Mouse (Mus musculus) yolk sac, embryonic 10.5 days (tissue): ENCODE results near the gene Ippk.

Experiments
- DNase-seq: peaks from one replicate; pipeline ENCODE4 v3.0.0-alpha.2; 2017; ENCODE audit warnings: low spot score

Gene Ippk

DNA sequence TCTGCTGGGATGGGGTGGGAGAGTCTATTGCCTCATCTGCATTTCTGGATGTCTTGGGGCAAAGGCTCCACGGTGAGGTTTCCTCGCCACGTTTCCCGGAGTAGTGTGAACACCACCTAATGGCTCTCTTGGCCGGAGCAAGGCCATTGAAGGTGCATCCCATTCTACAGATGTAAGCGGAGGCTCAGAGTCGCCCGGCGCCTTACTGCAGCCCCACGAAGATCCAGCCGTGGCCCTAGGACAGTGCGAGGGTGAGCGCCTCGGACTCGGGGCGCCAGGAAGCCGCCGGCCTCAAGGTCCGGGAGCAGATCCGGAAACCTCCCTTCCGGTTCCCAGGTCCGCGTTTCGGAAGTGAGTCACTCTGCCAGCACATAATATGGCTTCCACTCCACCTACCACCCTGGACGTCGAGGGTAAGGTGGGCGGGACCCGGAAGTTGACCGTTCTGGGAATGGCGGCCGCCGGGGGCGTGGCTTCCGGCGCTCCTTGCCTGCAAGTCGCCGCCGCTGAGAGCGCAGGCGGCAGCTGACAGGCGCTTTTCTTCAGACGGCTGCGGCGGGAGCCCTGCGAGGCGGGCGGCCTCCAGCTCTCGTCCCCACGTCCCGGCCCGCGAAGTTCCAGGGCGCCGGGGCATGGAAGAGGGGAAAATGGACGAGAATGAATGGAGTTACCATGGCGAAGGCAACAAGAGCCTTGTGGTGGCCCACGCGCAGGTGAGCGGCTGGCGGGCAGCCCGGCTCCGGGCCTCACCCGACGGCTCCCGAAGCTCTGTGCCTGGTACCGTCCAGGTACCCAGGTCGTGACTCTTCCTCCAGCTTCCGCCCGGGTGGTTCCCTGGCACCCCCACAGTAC lies at the start of gene Ippk:
Gene Ippk, plus strand, starts transcription at position 496 of the 852 bp plus-strand sequence.
- peak; percentile 99 for DNase-seq

DNA sequence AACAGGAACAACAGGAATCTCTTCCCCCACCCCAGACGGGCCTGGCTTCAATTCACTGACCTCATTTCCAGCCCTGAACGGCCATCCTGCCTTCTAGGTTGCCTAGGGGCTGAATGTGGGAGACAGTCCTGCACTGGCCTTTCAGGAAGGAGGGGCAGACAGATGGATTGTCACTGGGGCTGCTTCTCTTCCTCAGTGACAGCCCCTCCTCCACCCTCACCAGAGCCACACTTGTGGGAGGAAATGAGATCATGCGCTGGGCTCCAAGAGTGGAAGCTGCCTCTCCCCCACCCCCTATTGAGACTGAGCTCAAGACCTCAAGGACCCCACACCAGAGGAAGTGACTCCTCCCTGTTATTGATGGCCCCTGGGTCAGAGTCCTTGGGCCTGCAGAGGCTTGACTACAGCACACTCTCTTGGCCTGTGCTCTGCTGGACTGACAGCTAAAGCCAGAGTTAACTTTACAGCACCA lies 49.6 kb upstream of the Ippk start:
- DNase-seq = peak; percentile 88

DNA sequence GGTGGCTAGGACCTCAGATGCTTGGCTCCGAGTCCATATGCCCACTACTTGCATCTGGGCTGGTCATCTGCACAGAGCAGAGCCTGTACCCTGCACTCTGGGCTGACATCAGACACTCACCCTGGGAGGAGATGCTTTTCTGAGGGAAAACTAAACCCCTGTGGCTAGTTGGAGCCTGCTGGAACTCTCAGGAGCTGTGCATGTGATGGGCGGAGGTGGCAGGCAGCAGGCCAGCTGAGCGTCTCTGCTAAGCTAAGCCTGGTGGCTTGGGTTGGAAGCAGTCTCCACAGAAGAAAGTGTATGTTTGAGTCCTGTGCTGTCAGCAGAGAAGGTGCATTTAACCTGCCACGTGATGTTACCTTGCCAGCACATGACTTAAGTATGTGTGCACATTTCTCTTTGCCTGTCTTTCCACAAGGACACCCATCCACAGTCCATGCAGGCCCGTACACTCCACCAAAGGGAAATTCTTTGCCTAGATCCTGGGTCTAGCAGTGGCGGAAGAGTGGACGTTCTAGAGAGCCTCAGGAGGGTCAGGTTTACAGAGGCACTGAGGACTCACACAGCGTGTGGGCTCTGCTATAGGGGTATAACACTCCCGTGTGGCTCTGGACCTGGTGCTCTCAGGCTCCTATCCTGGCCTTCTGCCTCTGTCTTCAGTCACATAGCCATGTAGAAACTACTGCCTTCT lies 48.5 kb upstream of the Ippk start:
- peak; percentile 27 for DNase-seq

DNA sequence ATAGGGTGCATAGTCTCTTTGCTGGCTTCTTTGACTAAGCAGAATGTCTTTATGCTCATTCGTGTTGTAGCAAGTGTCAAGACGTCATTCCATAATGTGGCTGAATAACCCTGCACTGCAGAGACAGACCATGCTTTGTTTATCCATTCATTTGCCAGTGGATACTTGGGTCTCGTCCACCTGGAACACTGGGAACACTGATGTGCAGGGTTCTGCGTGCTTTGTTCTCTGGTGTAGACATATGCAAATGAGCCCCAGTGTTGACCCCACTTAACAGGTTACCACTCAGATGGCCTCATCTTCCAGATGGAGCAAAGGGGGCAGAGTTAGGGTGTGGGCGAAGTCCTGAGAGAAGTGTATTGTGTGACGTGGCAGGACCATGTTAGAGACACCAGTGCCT lies 46.7 kb upstream of the Ippk start:
- DNase-seq = no peak

DNA sequence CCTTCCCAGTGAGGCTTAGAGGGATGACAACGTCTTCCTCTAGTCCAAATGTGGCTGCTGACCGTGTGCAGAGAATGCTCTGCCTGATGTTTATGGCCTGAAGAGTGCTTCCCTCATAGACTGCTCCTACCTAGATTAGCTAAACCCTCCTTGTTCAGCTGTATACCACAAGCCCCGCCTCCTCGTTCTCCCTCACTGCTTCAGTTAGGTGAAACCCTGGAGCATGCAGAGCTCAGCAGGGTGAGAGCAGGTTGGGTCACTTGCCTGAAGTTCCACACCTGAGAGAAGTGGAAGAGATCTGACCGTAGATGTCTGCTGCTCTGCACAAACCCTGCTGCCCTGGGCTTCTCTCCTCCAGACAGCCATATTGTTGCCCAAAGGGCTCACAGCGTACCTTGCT lies 46.3 kb upstream of the Ippk start:
- no peak for DNase-seq

DNA sequence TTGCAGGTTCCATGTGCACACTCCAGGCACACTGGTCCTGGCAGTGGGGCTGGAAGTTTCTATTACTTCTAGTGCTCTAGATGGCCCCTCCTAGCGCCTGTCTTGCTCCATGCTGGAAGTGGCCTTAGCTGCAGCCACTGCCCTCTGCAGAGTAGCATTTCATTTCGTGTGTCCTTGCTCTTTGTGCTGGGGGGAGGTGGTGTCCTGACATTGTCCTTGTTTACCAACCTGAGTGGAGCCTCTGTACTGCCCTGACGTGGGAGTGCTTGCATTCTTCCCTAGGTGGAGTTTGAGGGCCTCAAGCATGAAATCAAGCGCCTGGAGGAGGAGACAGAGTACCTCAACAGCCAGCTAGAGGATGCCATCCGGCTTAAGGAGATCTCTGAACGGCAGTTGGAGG lies 43.4 kb upstream of the Ippk start:
- no peak for DNase-seq

DNA sequence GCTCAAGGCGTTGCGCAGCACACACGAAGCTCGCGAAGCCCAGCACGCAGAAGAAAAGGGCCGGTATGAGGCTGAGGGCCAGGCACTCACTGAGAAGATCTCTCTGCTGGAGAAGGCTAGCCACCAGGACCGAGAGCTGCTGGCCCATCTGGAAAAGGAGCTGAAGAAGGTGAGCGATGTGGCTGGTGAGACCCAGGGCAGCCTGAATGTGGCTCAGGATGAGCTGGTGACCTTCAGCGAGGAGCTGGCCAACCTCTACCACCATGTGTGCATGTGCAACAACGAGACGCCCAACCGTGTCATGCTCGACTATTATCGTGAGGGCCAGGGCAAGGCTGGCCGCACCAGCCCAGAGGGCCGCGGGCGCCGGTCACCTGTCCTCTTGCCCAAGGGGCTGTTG lies 41.7 kb upstream of the Ippk start:
- DNase-seq = no peak

DNA sequence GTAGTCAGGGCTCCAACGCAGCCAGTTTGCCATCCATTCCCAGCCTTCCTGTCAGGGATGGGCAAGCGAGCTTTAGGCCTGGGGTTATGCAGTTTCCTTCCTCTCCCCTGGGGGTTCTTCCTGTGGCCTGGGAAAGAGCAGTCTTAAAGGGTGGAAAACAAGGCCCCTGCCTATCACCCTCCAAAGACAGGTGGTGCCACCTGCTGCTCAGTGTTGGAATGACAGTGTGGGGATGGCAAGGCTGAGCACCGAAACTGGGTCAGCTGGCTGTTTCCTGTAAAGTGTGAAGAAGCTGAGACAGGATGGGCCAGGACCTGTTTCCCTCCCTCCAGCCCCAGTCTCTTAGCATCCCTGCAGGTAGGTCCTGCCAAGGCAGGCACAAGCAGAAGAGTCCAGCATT lies 39.8 kb upstream of the Ippk start:
- peak; percentile 68 for DNase-seq

DNA sequence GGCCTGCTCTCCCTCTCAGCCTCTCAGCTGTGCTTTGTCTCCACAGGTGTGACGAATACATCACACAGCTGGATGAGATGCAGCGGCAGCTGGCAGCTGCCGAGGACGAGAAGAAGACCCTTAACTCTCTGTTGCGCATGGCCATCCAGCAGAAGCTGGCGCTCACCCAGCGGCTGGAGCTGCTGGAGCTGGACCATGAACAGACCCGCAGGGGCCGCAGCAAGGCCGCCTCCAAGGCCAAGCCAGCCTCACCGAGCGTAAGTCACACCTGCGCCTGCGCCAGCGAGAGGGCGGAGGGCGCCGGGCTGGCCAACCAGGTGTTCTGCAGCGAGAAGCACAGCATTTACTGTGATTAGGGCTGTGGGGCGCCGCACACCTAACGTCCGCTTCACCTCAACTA lies 38.1 kb upstream of the Ippk start:
- DNase-seq = no peak

DNA sequence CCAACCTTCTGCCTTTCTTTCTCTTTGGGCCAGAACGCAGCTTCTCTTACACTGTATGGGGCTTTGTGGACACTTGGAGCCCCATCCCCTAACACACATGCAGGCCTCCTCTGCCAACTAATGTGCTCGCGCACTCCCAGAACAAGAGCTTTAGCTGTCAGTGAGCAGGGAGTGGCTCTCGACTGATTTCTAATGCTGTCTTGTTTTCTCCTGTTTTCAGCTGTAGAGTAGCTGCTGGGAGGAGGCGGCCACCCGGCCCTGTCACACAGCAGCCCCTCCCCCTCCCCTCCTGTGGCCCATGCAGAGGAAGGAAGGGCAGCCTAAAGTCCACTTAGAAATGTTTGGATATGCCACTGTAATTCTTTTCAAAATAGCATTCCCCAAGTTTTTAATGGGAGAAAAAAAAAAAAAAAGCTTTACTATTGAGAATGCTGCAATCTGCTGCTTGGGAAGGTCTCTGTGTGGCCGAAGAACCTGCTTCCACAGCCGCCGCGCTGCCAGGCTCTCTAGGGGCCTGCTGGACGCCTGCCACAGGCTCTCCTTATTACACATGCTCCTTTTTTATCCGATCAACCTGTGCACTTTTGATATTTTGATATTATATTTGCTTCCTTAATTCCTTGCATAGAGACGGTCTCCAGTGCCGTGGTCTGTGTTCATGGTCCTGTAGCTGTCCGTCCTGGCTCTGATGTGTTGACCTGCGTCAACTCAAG lies 36.1 kb upstream of the Ippk start:
- DNase-seq = peak; percentile 32

DNA sequence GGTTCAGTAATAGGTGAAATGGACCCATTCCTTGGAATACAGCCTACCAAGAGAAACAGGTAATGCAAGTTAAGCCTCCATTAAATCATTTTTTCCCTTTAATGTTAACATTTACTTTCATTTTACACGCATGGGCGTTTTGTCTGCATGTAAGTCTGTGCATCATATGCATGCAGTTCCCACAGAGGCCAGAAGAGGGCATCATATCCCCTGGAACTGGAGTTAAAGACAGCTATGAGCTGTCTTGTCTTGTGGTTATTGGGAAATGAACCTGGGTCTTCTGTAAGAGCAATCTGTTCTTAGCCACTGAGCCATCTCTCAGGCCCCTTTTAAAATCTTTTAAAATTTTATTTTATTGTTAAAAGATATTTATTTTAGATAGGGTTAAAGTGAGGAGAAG lies 29.7 kb upstream of the Ippk start:
- DNase-seq = no peak

DNA sequence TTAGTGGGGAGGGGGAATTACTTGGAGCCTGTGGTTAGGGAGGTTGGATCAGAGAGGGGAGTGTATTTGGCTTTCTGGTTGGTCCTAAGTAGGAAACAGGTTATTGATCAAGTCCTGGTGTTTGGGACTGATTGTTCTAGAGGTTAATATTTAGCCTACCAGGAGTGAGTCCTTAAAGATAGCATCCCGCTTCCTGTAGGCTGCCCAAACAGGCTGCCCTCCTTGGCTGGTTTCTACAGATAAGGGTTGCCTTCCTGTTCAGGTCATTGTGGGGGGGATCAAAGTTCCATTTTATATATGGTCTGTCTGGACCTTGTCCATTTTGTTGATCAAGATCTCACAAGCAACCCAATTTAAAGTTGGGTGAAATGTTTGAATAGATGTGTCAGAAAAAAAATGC lies 27.5 kb upstream of the Ippk start:
- peak; percentile 52 for DNase-seq

DNA sequence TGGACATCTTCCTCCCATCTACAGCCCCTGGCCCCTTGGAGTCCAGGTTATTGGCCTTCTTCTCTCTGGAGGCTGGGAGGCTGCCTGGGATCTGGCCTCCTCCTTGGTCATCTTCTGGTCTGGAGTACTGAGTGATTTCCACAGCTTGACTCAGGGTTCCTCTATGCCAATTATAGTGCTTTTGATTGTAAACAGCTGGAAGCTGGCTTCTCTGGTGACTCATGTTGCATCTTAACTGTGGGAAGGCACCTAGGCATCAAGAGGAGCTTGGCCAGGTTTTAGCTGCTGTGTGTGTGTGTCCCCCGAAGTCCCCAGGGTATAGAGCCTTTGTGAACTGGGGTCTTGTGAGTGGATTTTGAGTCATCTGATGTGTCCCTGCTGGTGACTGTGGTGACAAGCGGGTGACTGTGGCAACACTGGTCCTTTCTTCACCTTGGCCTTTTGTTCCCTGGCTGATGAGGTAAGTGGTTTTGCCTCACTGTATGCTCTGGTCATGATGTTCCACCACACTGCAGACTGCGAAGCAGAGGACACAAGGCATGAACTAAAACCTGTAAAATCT lies 26.1 kb upstream of the Ippk start:
- no peak for DNase-seq

DNA sequence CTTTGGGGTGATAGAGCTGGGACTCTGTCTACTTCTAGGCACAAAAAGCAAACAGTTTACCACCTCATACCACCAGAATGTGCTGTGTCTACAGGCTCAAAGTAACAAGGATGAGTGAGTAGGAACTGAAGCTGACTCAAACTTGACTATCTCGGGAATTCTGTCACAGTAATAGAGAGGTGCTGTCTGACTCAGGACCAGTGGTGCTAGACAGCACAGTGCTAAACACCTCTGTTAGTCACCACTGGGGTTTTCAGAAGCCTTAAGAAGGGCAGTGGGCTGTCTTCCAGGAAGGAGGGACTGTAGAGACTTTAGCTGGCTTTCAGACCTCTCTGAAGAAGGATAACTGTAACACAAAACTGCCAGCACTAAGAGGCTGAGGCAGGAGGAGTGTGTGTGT lies 24.3 kb upstream of the Ippk start:
- no peak for DNase-seq

DNA sequence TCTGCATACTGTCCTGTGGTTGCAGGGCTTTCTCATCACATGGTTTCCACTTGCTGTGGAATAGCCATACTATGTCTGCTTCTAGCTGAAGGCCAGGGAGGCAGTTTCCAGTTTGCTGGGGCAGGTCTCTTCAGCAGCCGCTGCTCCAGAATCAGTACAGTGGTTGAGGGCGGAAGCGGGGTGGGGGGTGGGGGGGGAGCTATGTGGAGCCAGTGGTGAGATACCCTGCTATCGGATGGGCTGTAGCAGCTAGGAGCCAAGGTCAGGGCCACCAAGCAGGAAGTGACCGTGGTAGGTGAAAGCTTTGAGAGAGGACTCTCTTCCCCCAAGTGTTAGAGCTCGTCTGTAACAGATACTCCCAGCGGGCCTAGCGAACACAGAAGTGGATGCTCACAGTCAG lies 22.9 kb upstream of the Ippk start:
- DNase-seq = no peak

DNA sequence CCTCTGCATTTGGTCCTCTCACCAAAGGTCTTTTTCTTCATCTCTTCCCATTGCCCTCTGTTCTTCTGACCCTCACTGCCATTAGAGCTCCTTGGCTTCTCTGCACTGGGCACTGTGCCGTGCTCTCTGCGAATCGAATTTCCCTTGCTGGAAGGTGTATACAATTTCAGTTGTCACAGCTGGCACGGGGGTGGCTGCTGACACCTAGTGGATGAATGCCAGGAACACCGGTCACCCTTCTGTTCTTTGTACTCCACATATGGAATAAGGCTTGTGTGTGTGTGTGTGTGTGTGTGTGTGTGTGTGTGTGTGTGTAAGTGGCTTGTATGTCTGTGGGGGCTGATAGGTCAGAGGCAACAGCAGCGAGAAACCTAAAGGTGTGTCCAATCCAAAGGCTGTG lies 20.9 kb upstream of the Ippk start:
- DNase-seq = no peak

DNA sequence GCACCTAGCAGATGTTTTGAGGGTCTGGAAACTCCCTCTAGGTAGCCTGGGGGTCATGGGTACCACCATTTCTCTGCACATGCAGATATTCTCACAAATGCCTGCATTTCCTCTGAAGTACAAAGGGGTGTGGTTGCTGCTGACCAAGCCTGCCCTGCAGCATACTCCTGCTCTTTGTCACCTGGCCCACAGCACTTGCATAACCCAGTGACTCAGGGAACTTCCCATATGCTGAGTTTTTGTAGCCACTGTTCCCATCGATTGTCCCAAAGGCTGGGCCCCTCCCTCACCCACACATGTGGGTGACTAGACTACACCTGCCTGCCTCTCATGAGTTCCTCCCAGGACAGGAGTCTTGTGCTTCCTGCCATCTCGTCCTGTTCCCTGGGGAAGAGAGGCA lies 18.4 kb upstream of the Ippk start:
- no peak for DNase-seq

DNA sequence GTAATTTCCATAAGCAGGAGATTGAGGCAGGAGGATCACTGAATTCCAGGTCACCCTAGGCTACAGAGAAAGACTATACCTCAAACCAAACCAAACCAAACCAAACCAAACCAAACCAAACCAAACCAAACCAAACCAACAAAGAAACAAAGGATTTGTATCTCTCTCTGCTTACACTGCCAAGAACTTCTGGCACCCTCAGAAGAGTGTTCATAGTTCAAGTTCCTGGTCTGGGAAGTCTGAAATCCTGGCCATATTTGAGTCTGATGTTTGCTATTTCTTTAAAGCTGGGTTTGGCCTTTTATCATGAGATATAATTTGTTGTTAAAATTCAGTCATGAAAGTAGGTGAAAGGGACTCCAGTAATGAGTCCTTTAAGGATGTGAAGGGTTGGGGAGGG lies 13.3 kb upstream of the Ippk start:
- DNase-seq = no peak

DNA sequence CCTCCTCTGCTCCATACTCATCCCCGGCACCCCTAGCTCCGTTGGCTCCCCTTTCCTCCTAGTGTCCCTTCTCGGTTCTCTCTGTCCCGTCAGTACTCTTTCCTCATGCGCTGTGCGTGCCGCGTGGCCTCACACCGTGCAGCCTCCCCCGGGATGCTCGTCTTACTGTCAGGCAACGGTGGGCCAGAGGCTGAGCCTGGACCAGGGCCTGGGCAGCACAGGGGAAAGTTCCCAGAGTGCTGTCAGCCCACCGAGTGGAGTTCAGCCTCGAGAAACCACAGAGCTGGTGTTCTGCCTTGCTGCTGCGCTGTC lies 513 bp downstream of the Ippk start:
- DNase-seq = peak; percentile 51

DNA sequence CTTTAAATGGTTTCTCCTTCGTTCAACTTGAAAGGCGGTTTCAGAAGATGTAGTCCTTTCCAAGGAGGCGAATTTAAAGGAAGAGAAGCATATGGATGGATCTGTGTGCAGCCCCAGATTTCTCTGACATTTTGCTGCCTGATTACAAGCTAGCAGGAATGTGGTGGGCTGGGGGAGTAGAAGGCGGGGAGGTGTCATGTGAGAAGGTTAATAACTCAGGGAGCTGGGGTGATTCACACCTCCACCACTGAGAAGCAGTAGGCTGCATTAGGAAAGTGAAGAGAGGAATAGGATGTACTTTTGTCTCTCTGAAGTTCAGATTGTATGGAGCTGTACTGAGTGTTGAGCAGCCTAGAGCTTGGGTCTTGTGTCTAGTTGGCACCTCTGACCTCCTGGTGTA lies 910 bp downstream of the Ippk start:
- no peak for DNase-seq

DNA sequence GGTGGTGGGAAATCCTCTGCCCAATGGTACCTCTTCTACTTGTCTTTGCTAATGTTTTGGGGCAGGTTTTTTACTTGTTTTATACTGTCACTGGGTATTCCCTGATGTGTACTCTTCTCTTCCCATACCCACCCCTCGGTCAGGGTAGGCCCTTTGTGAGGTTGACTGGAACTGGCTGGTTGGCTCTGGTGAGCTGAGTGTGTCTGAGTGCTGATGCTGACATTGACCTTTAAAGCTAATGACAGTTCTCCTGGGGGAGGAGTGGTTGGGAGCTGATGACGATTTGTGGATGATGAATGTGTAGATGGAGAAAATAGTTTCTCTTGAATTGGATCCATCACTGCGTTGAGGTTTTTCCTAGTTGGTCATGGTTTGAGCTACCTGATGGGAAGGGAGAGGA lies 5.7 kb downstream of the Ippk start:
- DNase-seq = no peak

DNA sequence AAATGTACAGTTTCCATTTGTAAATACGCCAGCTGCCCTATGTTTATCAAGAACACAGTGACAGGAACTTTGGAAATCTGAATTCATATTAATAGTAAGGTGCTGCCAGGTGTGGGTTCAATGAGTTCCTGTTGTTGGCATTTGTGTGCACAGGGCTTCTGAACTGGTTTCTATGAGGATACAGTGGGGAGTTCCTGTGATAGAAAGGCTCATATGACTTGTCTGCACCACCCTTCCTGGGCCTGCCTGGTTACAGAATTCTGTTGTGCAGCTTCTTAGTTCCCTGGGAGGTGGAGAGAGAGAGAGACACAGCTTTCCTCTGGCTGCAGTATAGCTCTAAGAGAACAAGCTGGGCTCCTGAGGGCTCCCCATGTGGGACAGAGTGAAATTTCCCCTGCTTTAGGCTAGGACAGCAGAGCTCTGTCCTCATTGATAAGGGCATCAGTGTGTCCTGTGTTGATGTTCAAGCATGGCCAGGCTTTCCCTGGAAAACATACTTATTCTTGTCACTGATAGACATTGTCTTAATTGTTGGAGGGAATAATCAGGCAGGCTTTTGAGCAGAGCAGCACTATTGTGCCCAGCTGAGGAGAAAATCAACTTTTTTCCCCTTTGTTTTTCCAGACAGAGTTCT lies 7.1 kb downstream of the Ippk start:
- no peak for DNase-seq
